Mouse (Mus musculus) thymus, adult 2 months (tissue): Measurements from ENCODE around the gene Pop5. TPM values are rescaled to one million over a fixed set of nuclear protein-coding genes. Genes with fewer than 3 reads are reported as not detected.
A peak's percentile ranks its signal among the peaks of the same experiment; 100 is the strongest.

Experiments used
- DNase-seq: peaks from one replicate; pipeline ENCODE4 v3.0.0; 2021
- H3K27ac ChIP-seq: fragments of 200-500 bp; 2 replicates; pipeline ENCODE4 v1.5.1; 2012; ENCODE audit warnings: low read length, control low read depth; ENCODE audit not compliant: control insufficient read depth, insufficient read depth
- H3K27me3 ChIP-seq: fragments of 200-500 bp; 2 replicates; pipeline ENCODE4 v1.6.1; 2012; ENCODE audit warnings: mild to moderate bottlenecking, low read length, moderate library complexity, mixed read lengths; ENCODE audit not compliant: control insufficient read depth, insufficient read depth
- H3K36me3 ChIP-seq: fragments of 200-500 bp; 2 replicates; pipeline ENCODE4 v1.6.1; 2012; ENCODE audit warnings: mild to moderate bottlenecking, low read length, moderate library complexity; ENCODE audit not compliant: control insufficient read depth, insufficient read depth
- H3K4me1 ChIP-seq: fragments of 200-500 bp; replicated peaks from 2 replicates; pipeline ENCODE4 v1.6.1; 2012; ENCODE audit warnings: low read length; ENCODE audit not compliant: control insufficient read depth, insufficient read depth
- H3K4me3 ChIP-seq: fragments of 200-500 bp; 2 replicates; pipeline ENCODE4 v1.5.1; 2012; ENCODE audit warnings: mild to moderate bottlenecking, low read length, control low read depth, moderate library complexity; ENCODE audit not compliant: control insufficient read depth, insufficient read depth
- CTCF ChIP-seq: fragments of 200-500 bp; IDR thresholded peaks from 2 replicates; pipeline ENCODE4 v1.5.1; 2012; ENCODE audit warnings: mild to moderate bottlenecking, control low read depth, low read length, moderate library complexity, borderline replicate concordance; ENCODE audit not compliant: control insufficient read depth, poor library complexity, insufficient read depth; ENCODE audit errors: extremely low read depth
- POLR2A ChIP-seq: fragments of 200-500 bp; IDR thresholded peaks from 2 replicates; pipeline ENCODE4 v1.6.1; 2012; ENCODE audit warnings: mild to moderate bottlenecking, low read length, control low read depth, moderate library complexity; ENCODE audit not compliant: control insufficient read depth, poor library complexity, insufficient read depth; ENCODE audit errors: extremely low read depth
- WGBS: fragments of 180-500 bp; shearing (Covaris S2); methylation state at CpG from one replicate; pipeline ENCODE4 v1.1.7; 2018; 5-methylcytosine and 5-hydroxymethylcytosine counted together
- polyA plus RNA-seq: library from polyadenylated mRNA; depleted of rRNA; stranded (reverse); fragments of >200 nt; gene quantifications from 2 replicates; pipeline ENCODE4 v1.2.3, GENCODE M21; 2012

Pop5 gene
- polyA plus RNA-seq, 1 experiment = 166 TPM

GRCm38 (mm10) chr5:115269969-115270368, 34.3 kb downstream of the Pop5 start:
- Histone ChIP-seq H3K27me3 (no peaks in the 10 kb centered on the region), H3K27ac (no peak overlapping the region), H3K4me1 (peaks cover 12% of the 10 kb centered on the region), H3K36me3 (no peaks in the 10 kb centered on the region), H3K4me3 (no peak overlapping the region)
- TF ChIP-seq CTCF = no peak
- TF ChIP-seq POLR2A = no peak
- WGBS = 81% methylated on average over 1 of the region's 1 CpGs
- DNase-seq = no peak

- no peak overlapping the region for H3K27ac ChIP-seq
- under 1% methylated on average over 74 of the region's 77 CpGs for WGBS
- peaks cover 12% of the 10 kb centered on the region for H3K4me1 ChIP-seq
- no peaks in the 10 kb centered on the region for H3K36me3 ChIP-seq
- peak overlapping the region; percentile 79 for H3K4me3 ChIP-seq
- peak; percentile 54 for DNase-seq
- no peaks in the 10 kb centered on the region for H3K27me3 ChIP-seq
- no peak for TF ChIP-seq POLR2A
- no peak for TF ChIP-seq CTCF
Observed at GRCm38 (mm10) chr5:115271931-115272811, 36.5 kb downstream of the Pop5 start.

- no peak for TF ChIP-seq CTCF
- peak; percentile 98 for TF ChIP-seq POLR2A
- no peaks in the 10 kb centered on the region for H3K36me3 ChIP-seq
- no peak within 1 kb of the TSS for H3K27ac ChIP-seq
- peak; percentile 99 for DNase-seq
- peak within 1 kb of the TSS; percentile 79 for H3K4me3 ChIP-seq
- 13% methylated on average over 26 of the region's 26 CpGs for WGBS
- no peaks in the 10 kb centered on the region for H3K27me3 ChIP-seq
- H3K4me1 ChIP-seq = peaks cover 12% of the 10 kb centered on the region
Observed at GRCm38 (mm10) chr5:115272812-115273548, 37.3 kb downstream of the Pop5 start, which contains the start of gene Rnf10. Gene Rnf10 (minus strand): TSS chr5:115272898.

- 84% methylated on average over 6 of the region's 6 CpGs for WGBS
- DNase-seq = no peak
- Histone ChIP-seq H3K27me3 (no peaks in the 10 kb centered on the region), H3K4me3 (no peak overlapping the region), H3K4me1 (peaks cover 12% of the 10 kb centered on the region), H3K36me3 (no peaks in the 10 kb centered on the region), H3K27ac (no peak overlapping the region)
- TF ChIP-seq POLR2A (no peak), CTCF (no peak)
Observed at GRCm38 (mm10) chr5:115273549-115274135, 38.0 kb downstream of the Pop5 start.

- peaks cover 12% of the 10 kb centered on the region for H3K4me1 ChIP-seq
- 91% methylated on average over 1 of the region's 1 CpGs for WGBS
Observed at GRCm38 (mm10) chr5:115274353-115274752, 38.7 kb downstream of the Pop5 start.

GRCm38 (mm10) chr5:115274771-115275170, 39.1 kb downstream of the Pop5 start:
- TF ChIP-seq POLR2A = no peak
- TF ChIP-seq CTCF = no peak
- no peaks in the 10 kb centered on the region for H3K36me3 ChIP-seq
- H3K27me3 ChIP-seq = no peaks in the 10 kb centered on the region
- 100% methylated on average over 1 of the region's 1 CpGs for WGBS
- no peak for DNase-seq
- no peak overlapping the region for H3K27ac ChIP-seq
- peaks cover 12% of the 10 kb centered on the region for H3K4me1 ChIP-seq
- H3K4me3 ChIP-seq = no peak overlapping the region

More at GRCm38 (mm10) chr5:115274353-115274752, 38.7 kb downstream of the Pop5 start:
- Histone ChIP-seq H3K4me3 (no peak overlapping the region), H3K27ac (no peak overlapping the region), H3K36me3 (no peaks in the 10 kb centered on the region), H3K27me3 (no peaks in the 10 kb centered on the region)
- no peak for TF ChIP-seq POLR2A
- no peak for TF ChIP-seq CTCF
- no peak for DNase-seq
